Comparison of ENCODE assay signal across 8 mouse cellular contexts in the genomic region with DNA sequence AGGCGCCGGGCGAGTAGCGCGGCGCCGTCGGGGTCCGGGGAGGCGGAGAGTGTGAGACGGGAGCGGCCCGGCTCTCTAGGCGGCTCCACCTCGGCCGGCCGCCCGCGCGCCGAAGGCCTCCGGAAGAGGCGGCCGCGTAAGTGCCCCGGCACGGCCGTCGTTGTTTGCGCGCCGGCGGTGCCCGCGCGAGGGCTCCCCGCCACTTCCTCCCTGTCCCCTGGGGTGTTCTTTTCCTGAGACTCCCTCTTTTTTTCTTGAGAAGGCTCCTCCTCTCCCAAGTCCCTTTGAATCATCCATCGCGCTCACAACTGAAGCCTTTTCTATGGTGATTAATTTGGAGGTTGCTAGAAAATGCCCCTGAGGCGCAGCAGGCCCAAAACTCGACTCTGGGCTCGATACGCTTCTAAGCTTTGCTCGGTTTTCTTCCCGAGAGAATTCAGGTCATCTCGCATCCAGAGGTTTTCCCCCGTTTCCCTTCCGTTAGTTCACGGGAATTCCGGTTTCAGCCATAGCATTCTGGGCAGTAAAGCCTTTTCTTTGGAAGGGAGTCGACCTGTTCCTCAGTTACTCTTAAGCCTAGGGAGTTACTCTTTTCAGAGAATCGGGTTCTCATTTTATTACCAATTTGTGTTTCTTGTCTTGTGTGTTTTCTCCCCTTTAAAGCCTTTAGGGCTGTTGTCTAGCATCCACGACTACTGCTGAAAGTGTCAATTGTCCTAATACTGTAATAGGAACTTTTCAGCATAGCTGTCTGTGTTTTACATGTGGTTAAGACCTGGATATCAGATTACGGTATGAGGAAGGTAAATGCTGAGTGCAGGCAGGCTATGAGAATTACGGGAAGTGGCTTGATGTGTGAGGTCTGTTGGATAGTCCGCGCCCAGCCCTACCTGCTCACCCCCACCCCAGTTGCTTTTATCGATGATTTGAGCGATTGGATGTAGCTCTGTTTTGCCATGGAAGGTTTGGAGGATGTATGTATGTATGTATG. TPM values are rescaled to one million over a fixed set of nuclear protein-coding genes. Genes with fewer than 3 reads are reported as not detected.
A peak's percentile ranks its signal among the peaks of the same experiment; 100 is the strongest.
DNase-seq lines count a peak whose midpoint lies in the region; ATAC-seq lines count a peak whose summit lies in the region.

No protein-coding gene starts in this region.

- peak overlapping the region; percentile 67 for H3K4me2 ChIP-seq in heart, embryonic 15.5 days
- peak overlapping the region; percentile 73 for H3K4me2 ChIP-seq in liver, embryonic 15.5 days
- peak overlapping the region; percentile 80 for H3K4me2 ChIP-seq in neural tube, embryonic 15.5 days

- ATAC-seq in cerebellum, adult (ENCODE audit: insufficient number of reproducible peaks, low FRiP score, low TSS enrichment) = peak; percentile 75
- peak; percentile 78 for ATAC-seq in heart, embryonic 15.5 days (replicated peaks; ENCODE audit: insufficient number of reproducible peaks, insufficient read depth, low FRiP score, low read depth)
- ATAC-seq in liver, embryonic 15.5 days (ENCODE audit: insufficient read depth) = peak; percentile 82
- peak; percentile 75 for ATAC-seq in neural tube, embryonic 15.5 days (ENCODE audit: low FRiP score)

- under 1% methylated on average over 56 of the region's 59 CpGs for WGBS in heart, embryonic 15.5 days
- 0% methylated on average over 58 of the region's 59 CpGs for WGBS in liver, embryonic 15.5 days (ENCODE audit: insufficient replicate concordance)
- WGBS in neural tube, embryonic 15.5 days = under 1% methylated on average over 52 of the region's 59 CpGs

- no peaks in the 10 kb centered on the region for H3K36me3 ChIP-seq in heart, embryonic 15.5 days
- peaks cover 11% of the 10 kb centered on the region; the same call in 1 of the 2 replicates for H3K36me3 ChIP-seq in liver, embryonic 15.5 days (replicated peaks)
- H3K36me3 ChIP-seq in neural tube, embryonic 15.5 days = no peaks in the 10 kb centered on the region

- no peaks in the 10 kb centered on the region for H3K27me3 ChIP-seq in heart, embryonic 15.5 days
- H3K27me3 ChIP-seq in liver, embryonic 15.5 days = no peaks in the 10 kb centered on the region
- H3K27me3 ChIP-seq in neural tube, embryonic 15.5 days (replicated peaks) = no peaks in the 10 kb centered on the region

- H3K4me3 ChIP-seq in heart, embryonic 15.5 days = peak overlapping the region; percentile 79
- peak overlapping the region; percentile 87 for H3K4me3 ChIP-seq in liver, embryonic 15.5 days (replicated peaks)
- H3K4me3 ChIP-seq in neural tube, embryonic 15.5 days (replicated peaks) = peak overlapping the region; percentile 65

- peak overlapping the region; percentile 100 for H3K27ac ChIP-seq in heart, embryonic 15.5 days
- peak overlapping the region; percentile 100 for H3K27ac ChIP-seq in liver, embryonic 15.5 days (replicated peaks)
- H3K27ac ChIP-seq in neural tube, embryonic 15.5 days (replicated peaks) = peak overlapping the region; percentile 96

- peak overlapping the region; percentile 96 for H3K9ac ChIP-seq in heart, embryonic 15.5 days
- H3K9ac ChIP-seq in liver, embryonic 15.5 days = peak overlapping the region; percentile 96
- peak overlapping the region; percentile 77 for H3K9ac ChIP-seq in neural tube, embryonic 15.5 days (replicated peaks)

- DNase-seq in cerebellum, adult 9-11 months = no peak
- DNase-seq in 416B (ENCODE audit: low read depth) = peak; percentile 84
- peak; percentile 67 for DNase-seq in c-Kit-positive CD71-positive TER-119-positive erythroid progenitor cells, embryonic 14.5 days (ENCODE audit: low spot score)
- no peak for DNase-seq in layer of hippocampus, adult 9-10 months (ENCODE audit: low spot score)

- no peaks in the 10 kb centered on the region for H3K9me3 ChIP-seq in heart, embryonic 15.5 days (replicated peaks)
- H3K9me3 ChIP-seq in liver, embryonic 15.5 days (replicated peaks) = no peaks in the 10 kb centered on the region
- no peaks in the 10 kb centered on the region for H3K9me3 ChIP-seq in neural tube, embryonic 15.5 days (replicated peaks)

- H3K4me1 ChIP-seq in heart, embryonic 15.5 days (replicated peaks) = peaks cover 35% of the 10 kb centered on the region
- H3K4me1 ChIP-seq in liver, embryonic 15.5 days (replicated peaks) = peaks cover 75% of the 10 kb centered on the region
- H3K4me1 ChIP-seq in neural tube, embryonic 15.5 days = peaks cover 33% of the 10 kb centered on the region

RNA-seq across cellular contexts. Expression of a gene that starts 0.7 kb away (rescaled TPM):
- 24.2 and 24.4 TPM in 2 replicates for polyA plus RNA-seq in heart, embryonic 15.5 days (2015; fragmentation: Nextera tagmentation; extraction: Ambion mirVana)
- polyA plus RNA-seq in liver, embryonic 15.5 days (2015; fragmentation: Nextera tagmentation; extraction: Ambion mirVana) = 21.7 and 22.0 TPM in 2 replicates
- polyA plus RNA-seq in neural tube, embryonic 15.5 days (2015; fragmentation: Nextera tagmentation; extraction: Ambion mirVana) = 22.8 and 23.6 TPM in 2 replicates

RNA-seq across cellular contexts. Expression of a gene that starts 29.1 kb away (rescaled TPM):
- 21.9 and 26.0 TPM in 2 replicates for polyA plus RNA-seq in heart, embryonic 15.5 days (2015; fragmentation: Nextera tagmentation; extraction: Ambion mirVana)
- polyA plus RNA-seq in liver, embryonic 15.5 days (2015; fragmentation: Nextera tagmentation; extraction: Ambion mirVana) = 29.8 and 33.5 TPM in 2 replicates
- polyA plus RNA-seq in neural tube, embryonic 15.5 days (2015; fragmentation: Nextera tagmentation; extraction: Ambion mirVana) = 6.4 and 9.0 TPM in 2 replicates

RNA-seq across cellular contexts. Expression of a gene that starts 56.1 kb away (rescaled TPM):
- 35.5 and 40.2 TPM in 2 replicates for polyA plus RNA-seq in heart, embryonic 15.5 days (2015; fragmentation: Nextera tagmentation; extraction: Ambion mirVana)
- polyA plus RNA-seq in liver, embryonic 15.5 days (2015; fragmentation: Nextera tagmentation; extraction: Ambion mirVana) = 16.6 and 18.3 TPM in 2 replicates
- 33.6 and 35.2 TPM in 2 replicates for polyA plus RNA-seq in neural tube, embryonic 15.5 days (2015; fragmentation: Nextera tagmentation; extraction: Ambion mirVana)

Comparison
In these comparisons a context has a peak if more than half of its experiments do, and no peak if none do; other contexts are left out.
1. DNase-seq: peak in 416B (single experiment) and c-Kit-positive CD71-positive TER-119-positive erythroid progenitor cells, embryonic 14.5 days (single experiment); none in cerebellum, adult 9-11 months (single experiment) and layer of hippocampus, adult 9-10 months (single experiment).
2. Peak in every context shown above with its lines, with median percentiles within 50 percentile points of each other: ATAC-seq, H3K27ac ChIP-seq, H3K4me2 ChIP-seq, H3K4me3 ChIP-seq and H3K9ac ChIP-seq.